Mouse (Mus musculus): Measurements from ENCODE around the gene Klhdc8b. TPM values are rescaled to one million over a fixed set of nuclear protein-coding genes. Genes with fewer than 3 reads are reported as not detected.

The Klhdc8b gene
- 1 to 10 TPM; 2.1 to 2.2 TPM for total RNA-seq (2023)

DNA sequence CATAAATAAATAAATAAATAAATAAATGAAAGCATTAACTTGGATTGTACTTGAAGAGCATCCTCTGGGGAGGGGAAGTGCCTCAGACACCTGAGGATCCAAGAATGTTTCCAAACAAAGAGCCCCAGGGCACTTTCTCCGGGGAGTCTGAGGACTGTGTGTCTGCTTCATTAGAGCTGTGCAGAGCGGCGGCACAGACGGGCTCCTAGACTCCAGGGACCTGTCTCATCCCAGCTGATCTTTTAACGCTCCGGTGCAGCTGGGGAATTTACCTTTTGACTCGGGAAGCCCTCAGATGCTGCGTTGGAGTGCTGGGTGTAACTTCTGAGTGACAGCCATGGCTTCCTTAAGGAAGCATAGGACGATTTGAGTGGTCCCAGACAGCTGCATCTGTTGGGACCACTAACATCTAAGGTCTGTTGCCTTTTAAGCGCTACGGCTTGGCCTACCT lies at the start of gene Klhdc8b:
Gene Klhdc8b, minus strand, starts transcription at position 401 of the 451 bp plus-strand sequence.

DNA sequence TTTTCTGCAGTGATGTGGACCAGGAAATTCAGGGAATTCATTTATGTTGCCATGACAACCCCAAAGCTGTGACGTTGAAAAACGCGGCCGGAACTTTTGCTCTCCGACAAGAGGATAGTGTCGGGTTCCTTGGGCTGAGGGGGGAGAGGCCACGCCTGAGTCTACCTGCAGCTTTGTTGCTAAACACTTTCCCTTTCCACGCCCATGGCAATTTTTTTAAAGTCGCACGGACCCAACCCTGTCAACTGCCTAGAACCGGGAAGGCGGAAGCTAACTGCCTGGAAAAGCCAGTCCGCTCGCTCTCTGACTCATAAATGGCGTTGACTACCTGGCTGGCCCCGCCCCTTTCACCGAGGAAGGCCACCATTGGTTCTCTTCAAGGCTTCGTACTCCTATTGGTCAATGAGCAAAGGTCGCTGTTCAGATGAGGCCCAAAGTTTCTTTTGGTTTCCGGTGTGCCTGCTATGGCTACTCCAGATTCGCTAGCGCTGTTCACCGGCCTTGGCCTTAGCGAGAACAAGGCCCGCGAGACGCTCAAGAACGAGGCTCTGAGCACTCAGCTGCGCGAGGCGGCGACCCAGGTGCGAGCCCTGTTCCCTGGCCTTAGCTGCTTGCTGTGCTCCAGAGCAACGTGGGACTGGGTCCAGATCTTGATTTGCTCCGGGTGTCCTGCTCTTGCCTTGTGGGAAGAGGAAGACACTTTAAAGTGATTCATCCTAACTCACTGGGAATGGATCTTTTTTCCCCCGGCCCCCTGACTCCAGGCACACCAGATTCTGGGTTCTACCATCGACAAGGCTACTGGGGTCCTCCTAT lies 46.4 kb upstream of the Klhdc8b start, which contains the start of gene Qars:
Gene Qars, plus strand, starts transcription at position 88 of the 816 bp plus-strand sequence.

DNA sequence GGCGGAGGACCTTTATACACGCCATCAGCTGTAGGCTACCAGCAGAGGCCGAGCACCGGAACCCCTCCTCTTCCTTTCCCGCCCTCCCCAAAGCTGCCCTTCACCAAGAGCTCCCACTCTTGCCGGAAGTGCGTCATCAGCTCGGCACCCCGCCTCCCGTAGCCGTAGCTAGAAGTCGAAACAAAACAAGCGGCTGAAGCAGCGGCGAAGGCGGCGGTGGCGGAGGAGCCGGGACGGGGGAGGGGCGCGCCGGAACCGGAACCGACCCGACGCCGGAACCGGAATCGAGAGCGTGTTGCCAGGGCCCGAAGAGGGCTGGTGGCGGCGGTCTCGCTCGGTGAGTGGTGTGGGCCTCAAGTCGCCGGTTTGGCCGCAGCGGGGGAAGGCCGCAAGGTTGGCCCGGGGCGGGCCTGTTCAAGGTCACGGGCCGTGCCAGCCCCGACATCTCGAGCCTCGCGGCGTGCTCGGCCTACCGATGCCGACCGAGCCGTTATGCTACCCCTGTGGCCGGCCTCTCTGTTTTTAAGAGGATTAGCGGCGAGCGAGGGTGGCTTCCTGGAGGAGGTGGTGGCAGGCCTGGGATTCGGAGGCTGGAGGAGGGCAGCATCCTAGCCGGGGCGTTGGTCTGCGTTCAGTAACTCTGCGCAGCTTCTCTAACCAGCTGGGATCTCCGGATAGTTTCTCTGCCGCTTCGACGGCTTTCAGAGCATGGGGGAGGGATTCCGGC lies 29.3 kb upstream of the Klhdc8b start, which contains the start of gene Usp19:
Gene Usp19, plus strand, starts transcription at position 44 of the 727 bp plus-strand sequence.

DNA sequence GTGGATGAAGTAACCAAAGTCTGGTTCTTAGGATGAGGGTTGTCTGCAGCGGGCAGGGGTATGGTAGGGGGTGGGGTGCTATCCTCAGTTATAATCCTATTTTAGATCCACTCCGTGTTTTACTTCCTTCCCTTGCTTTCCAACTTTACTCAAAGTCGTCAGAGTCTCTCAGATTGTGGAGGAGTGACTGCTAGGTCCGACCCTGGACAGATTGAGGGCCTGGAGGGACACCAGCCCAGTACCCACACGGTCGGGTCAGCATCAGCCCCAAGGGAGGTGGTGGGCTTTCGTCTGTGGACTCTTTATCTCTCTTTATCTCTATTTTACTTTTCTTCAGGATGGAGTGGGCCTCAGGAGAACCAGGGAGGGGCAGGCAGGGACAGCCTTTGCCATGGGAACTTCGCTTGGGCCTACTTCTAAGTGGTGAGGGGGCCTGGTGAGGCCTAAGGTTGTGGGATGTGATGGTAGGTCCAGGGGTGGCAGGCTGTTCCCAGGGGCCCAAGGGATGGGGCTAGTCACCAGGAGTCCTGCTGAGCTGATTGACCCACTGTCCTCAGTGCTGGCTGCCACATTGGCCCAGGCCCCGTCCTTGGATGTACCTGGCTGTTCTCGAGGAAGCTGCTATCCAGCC lies 18.5 kb upstream of the Klhdc8b start, which contains the start of gene Lamb2:
Gene Lamb2, plus strand, starts transcription at position 16 of the 631 bp plus-strand sequence.

DNA sequence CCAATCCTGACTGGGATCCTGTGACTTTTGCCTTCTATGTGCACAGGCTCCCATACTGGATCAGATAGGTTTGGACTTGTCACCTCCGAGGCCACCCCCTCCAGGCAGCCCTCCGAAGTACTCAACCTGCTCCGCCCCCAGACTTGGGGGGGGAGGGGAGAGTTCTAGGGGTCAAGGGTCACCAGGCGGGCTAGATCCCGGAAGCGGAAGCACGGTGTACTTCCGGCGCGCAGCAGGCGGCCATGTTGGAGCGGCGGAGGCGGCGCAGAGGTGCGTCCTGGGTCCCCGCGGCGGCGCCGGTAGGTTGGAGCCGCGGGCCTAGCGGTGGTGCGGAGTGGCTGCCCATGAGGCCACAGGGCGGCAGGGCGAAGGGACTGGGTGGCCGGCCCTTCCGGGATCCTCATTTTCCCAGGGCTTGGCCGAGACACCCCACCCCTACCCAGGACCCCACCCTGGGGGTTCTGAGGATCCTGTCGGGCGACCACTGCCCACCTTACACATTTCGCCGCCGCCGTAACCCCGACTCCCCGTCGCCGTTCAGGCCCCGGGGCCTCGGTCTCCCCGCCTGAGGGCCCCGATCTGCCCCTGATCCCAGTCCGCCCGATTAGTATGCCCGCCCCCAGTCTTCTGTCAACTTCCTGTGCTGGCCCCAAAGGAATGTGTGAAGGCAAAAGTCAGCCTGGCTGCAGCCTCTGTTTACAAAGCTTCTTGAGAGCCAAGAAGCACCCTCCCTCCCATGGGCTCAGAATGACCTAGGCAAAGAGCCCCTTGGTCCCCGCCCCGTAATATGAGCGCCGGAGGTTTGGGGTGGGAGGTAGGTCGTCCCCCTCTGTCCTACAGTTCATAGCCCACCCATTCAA lies 832 bp downstream of the Klhdc8b start, which contains the start of gene Ccdc71:
Gene Ccdc71, plus strand, starts transcription at position 209 of the 860 bp plus-strand sequence.

DNA sequence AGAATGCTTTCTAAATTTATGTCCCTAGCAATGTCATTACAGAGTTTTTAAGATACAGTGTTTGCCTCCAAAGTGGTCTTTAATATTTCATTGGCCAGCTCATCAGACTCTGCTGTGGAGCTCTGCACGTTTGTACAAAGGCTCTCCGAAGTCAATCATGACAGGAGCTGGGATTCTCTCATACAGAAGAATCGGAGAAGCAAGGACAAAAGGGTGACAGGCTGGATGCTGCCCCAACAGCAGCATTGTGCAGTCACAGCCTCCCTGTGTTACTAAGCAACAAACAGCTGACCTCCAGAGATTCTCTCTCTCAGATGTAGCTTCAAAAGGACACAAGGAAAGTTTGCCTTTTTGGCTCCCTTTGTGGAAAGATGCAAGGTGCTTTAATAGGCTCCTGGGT lies 25.2 kb downstream of the Klhdc8b start, which contains the start of gene BC048562:
Gene BC048562, plus strand, starts transcription at position 301 of the 400 bp plus-strand sequence.

DNA sequence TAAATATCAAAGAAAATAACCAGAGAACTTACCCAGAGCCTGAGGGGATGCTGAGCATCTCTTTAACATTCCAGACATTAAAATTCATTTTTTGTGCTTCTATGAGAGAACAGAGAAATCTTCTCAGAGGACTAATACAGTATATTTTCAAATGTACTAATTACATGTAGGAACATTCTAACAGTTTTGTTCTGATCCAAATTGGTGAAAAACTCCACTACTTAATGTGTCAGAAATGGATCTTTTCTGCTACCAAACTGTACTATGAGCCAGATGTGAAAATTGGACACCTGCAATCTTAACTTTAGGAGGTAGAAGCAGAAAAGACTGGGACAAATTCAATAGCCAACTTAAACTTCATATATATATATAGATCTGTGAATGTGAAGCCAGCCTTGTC lies 33.0 kb downstream of the Klhdc8b start, which contains the start of gene Ccdc36:
Gene Ccdc36, minus strand, starts transcription at position 101 of the 400 bp plus-strand sequence.

Other genes starting within 250 kb of the Klhdc8b start
- gene Dag1, start 197.6 kb downstream of the Klhdc8b start, total RNA-seq (2023), result 1 to 10 TPM; 6.3 to 6.9 TPM
- 1 to 10 TPM; 1.0 to 2.8 TPM for gene Nicn1, start 171.2 kb downstream of the Klhdc8b start, total RNA-seq (2023)
- under 1 TPM in 1 of 2 experiments, not detected in 1; 0.68 TPM for gene Amt, start 164.7 kb downstream of the Klhdc8b start, total RNA-seq (2023)
- 100 to 1,000 TPM; 425 to 443 TPM for gene Rhoa, start 155.5 kb downstream of the Klhdc8b start, total RNA-seq (2023)
- 10 to 100 TPM; 13.5 to 13.9 TPM for gene Tcta, start 155.4 kb downstream of the Klhdc8b start, total RNA-seq (2023)
- gene Gpx1, start 122.7 kb downstream of the Klhdc8b start, total RNA-seq (2023), result 1,000 to 10,000 TPM; 1,372 to 1,471 TPM
- gene Usp4, start 113.7 kb downstream of the Klhdc8b start, total RNA-seq (2023), result 100 to 1,000 TPM; 119 to 129 TPM
- gene 1700102P08Rik, start 68.8 kb downstream of the Klhdc8b start, total RNA-seq (2023), result 1 to 10 TPM; 1.6 to 2.5 TPM
- not detected for gene Ccdc36, start 33.1 kb downstream of the Klhdc8b start, total RNA-seq (2023)
- gene BC048562, start 25.1 kb downstream of the Klhdc8b start, total RNA-seq (2023), result not detected
- gene Ccdc71, start 1.1 kb downstream of the Klhdc8b start, total RNA-seq (2023), result 10 to 100 TPM; 11.6 to 14.8 TPM
- 1 to 10 TPM in 1 of 2 experiments, under 1 TPM in 1; 0.96 to 1.7 TPM for gene Lamb2, start 18.2 kb upstream of the Klhdc8b start, total RNA-seq (2023)
- gene Usp19, start 29.0 kb upstream of the Klhdc8b start, total RNA-seq (2023), result 100 to 1,000 TPM; 123 to 147 TPM
- gene Qars, start 46.1 kb upstream of the Klhdc8b start, total RNA-seq (2023), result 100 to 1,000 TPM; 107 to 126 TPM
- 10 to 100 TPM; 82.5 to 91.3 TPM for gene Qrich1, start 55.2 kb upstream of the Klhdc8b start, total RNA-seq (2023)
- gene Impdh2, start 98.7 kb upstream of the Klhdc8b start, total RNA-seq (2023), result 100 to 1,000 TPM; 102 to 111 TPM
- 10 to 100 TPM; 21.8 to 22.4 TPM for gene Ndufaf3, start 105.9 kb upstream of the Klhdc8b start, total RNA-seq (2023)
- gene Dalrd3, start 108.3 kb upstream of the Klhdc8b start, total RNA-seq (2023), result 10 to 100 TPM; 24.9 to 27.7 TPM
- gene Wdr6, start 117.2 kb upstream of the Klhdc8b start, total RNA-seq (2023), result 1 to 10 TPM; 5.9 to 6.6 TPM
- gene P4htm, start 136.1 kb upstream of the Klhdc8b start, total RNA-seq (2023), result 1 to 10 TPM in 1 of 2 experiments, under 1 TPM in 1; 0.48 to 1.1 TPM
- 10 to 100 TPM; 67.0 to 74.0 TPM for gene Arih2, start 187.8 kb upstream of the Klhdc8b start, total RNA-seq (2023)
- gene Slc25a20, start 200.5 kb upstream of the Klhdc8b start, total RNA-seq (2023), result 10 to 100 TPM; 19.1 to 22.3 TPM
- gene Prkar2a, start 227.7 kb upstream of the Klhdc8b start, total RNA-seq (2023), result 10 to 100 TPM; 13.0 to 16.8 TPM

Data from neutrophil, adult 83 days (primary cell).